Mouse (Mus musculus) E14TG2a.4 (cell line): ENCODE data around the gene Sebox.

Experiments
- CTCF ChIP-seq: conservative IDR thresholded peaks from 2 replicates; pipeline ENCODE4 v1.5.1; 2014; ENCODE audit warnings: low read length
- POU5F1 ChIP-seq: IDR thresholded peaks from 2 replicates; pipeline ENCODE4 v1.6.1; 2014; ENCODE audit warnings: low read length, borderline replicate concordance

DNA sequence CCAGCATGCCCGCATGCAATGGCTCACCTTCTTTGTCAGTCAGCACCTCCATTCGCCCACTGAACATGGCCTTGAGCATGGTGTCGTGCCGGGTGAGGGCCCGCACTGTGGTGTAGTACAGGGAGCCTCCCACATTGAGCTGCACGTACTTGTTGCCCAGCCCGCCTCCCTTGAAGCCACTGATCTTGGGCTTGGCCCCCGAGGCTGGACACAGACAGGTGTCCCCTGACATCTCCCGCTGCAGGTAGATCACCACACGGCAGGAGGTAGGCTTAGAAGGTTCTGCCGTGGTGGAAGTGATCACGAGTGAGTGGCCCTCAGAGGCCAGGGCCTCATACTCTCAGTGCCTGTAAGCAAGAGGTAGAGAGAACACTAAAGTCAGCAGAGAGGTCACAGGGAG is 26.8 kb downstream of the Sebox start:
- TF ChIP-seq CTCF (no peak), POU5F1 (no peak)
